Mouse (Mus musculus) inflammation-experienced regulatory T-cells, adult 16 weeks (primary cell): ENCODE results near the gene Hist1h1t. TPM values are rescaled to one million over a fixed set of nuclear protein-coding genes. Genes with fewer than 3 reads are reported as not detected.

Experiments used
- polyA plus RNA-seq: library from polyadenylated mRNA; unstranded; fragments of 100-300 nt; shearing (Covaris generic); gene quantifications from one replicate; pipeline ENCODE4 v1.2.1, GENCODE M21; 2017

The Hist1h1t gene
- polyA plus RNA-seq: not detected

DNA sequence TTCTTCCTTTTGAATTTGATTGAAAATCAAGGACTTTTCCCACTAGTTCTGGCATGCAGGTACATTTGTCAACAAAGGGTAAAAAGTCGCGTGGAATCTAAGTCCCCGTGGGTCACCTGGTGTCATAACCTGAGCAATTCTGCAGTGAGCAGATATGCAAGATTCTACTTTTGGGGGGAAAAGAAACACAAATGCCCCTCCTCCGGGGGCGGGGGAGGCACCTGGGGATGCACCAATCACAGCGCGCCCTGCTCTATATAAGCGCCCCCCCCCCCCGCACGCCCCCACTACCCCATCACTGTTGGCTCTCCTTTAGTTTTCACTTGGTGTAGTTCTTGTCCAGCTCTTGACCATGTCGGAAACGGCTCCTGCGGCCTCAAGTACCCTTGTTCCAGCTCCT, at the start of gene Hist1h1t:
Gene Hist1h1t (plus strand): TSS at position 301 of the 400 bp plus-strand sequence.

GRCm38 (mm10) chr13:23683755-23684281, 11.8 kb upstream of the Hist1h1t start, which contains the start of the genes Hist1h2ac and Hist1h2bc:
Gene Hist1h2ac (minus strand): TSS chr13:23683948.
Gene Hist1h2bc (plus strand): TSS chr13:23684199.

GRCm38 (mm10) chr13:23698300-23698693, 2.7 kb downstream of the Hist1h1t start, which contains the start of gene Hist1h4c:
Gene Hist1h4c (minus strand): TSS chr13:23698454.

DNA sequence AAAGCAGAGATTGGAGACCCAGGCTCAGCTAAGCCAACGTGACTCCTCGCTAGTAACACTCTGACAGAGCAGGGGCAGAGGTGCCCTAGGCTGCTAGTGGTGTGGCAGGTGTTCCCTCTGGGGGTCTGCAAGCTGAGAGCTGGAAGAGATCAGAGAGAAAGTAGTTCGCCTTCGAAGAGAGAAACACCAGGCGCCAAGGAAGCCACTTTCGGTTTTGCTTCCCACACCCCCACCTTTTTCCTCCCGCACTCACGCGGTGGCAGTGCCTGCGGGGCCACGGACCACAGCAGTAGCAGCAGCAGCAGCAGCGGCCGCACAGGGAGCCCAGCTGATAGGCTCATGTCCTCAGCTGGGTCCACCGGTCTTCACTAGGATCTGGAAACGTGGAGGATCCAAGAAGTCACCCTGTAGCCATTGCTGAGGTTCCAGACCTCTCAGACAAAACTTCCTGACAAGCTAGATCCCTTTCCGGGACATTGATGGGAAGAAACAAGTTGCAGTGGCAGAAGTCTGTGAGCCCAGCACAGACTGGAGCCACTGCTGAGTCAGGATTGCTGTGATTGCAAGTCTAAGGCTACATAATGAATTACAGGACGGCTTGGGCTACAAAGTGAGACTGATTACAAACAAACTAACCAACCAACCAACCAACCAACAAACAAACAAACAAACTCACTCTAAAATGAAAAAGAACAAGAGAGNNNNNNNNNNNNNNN, 14.9 kb downstream of the Hist1h1t start, which contains the start of gene Hfe:
Gene Hfe (minus strand): TSS at position 481 of the 716 bp plus-strand sequence.

DNA sequence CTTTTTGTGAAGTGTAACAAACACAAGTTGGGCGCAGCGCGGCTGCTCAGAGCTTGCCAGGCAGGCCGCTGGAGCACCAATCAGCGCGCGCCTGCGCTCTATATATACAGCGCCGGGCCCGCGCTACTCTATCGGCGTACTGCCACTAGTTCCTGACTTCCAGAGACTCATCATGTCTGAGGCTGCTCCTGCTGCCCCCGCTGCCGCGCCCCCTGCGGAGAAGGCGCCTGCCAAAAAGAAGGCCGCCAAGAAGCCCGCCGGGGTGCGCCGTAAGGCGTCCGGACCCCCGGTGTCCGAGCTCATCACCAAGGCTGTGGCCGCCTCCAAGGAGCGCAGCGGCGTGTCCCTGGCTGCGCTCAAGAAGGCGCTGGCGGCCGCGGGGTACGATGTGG, 43.1 kb downstream of the Hist1h1t start, which contains the start of gene Hist1h1c:
Gene Hist1h1c (plus strand): TSS at position 132 of the 392 bp plus-strand sequence.

DNA sequence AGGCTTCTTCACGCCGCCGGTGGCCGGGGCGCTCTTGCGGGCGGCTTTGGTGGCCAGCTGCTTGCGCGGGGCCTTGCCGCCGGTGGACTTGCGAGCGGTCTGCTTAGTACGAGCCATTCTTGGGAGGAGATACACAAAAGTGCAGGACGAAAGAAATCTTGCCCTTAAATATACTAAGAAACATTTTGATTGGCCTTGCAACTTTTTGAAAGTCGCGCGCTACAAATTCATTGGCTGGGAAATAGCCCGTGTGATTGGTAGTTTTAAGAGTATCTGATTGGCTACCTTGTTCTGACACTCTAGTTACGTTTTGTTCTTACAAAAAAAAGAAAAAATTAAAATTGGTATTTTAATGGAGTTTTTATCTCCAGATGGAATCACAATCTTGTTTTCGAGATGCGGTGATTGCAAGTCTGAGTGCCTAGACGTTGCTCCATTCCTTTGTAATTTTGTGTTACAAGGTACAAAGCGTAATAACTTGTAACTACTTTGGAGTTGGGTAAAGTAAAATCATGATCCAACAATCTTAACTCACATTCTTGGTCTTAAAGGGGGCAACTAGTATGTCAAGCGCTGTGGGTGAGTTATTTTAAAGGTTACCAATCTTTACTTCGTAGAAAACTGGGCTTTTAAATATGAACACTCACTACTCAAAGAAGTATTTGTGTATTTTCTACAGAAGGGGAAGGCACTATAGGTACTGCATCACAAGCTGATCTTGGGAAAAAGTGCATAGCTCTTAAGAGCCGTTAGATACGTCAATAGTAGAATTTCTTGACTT, 50.0 kb downstream of the Hist1h1t start, which contains the start of gene Hist1h3c:
Gene Hist1h3c (minus strand): TSS at position 222 of the 781 bp plus-strand sequence.

Other genes with a start within 250 kb of the Hist1h1t start
- not detected for gene Btn1a1, start 229.9 kb upstream of the Hist1h1t start, polyA plus RNA-seq
- not detected for gene Btn2a2, start 207.0 kb upstream of the Hist1h1t start, polyA plus RNA-seq
- gene Hist1h4h, start 164.8 kb upstream of the Hist1h1t start, polyA plus RNA-seq: 4.6 TPM
- not detected for gene Hist1h2af, start 161.9 kb upstream of the Hist1h1t start, polyA plus RNA-seq
- not detected for gene Hist1h3g, start 160.4 kb upstream of the Hist1h1t start, polyA plus RNA-seq
- gene Hist1h2bh, start 152.4 kb upstream of the Hist1h1t start, polyA plus RNA-seq: 0.29 TPM
- gene Hist1h3f, start 151.8 kb upstream of the Hist1h1t start, polyA plus RNA-seq: 0.24 TPM
- gene Hist1h4f, start 144.2 kb upstream of the Hist1h1t start, polyA plus RNA-seq: not detected
- 0.40 TPM for gene Hist1h1d, start 142.6 kb upstream of the Hist1h1t start, polyA plus RNA-seq
- 0.90 TPM for gene Hist1h3e, start 133.4 kb upstream of the Hist1h1t start, polyA plus RNA-seq
- gene Hist1h2ae, start 124.6 kb upstream of the Hist1h1t start, polyA plus RNA-seq: 1.6 TPM
- 2.2 TPM for gene Hist1h2bg, start 124.4 kb upstream of the Hist1h1t start, polyA plus RNA-seq
- 1.3 TPM for gene Hist1h2bf, start 121.6 kb upstream of the Hist1h1t start, polyA plus RNA-seq
- not detected for gene Hist1h2ad, start 121.4 kb upstream of the Hist1h1t start, polyA plus RNA-seq
- gene Hist1h3d, start 120.1 kb upstream of the Hist1h1t start, polyA plus RNA-seq: not detected
- gene Hist1h4d, start 114.2 kb upstream of the Hist1h1t start, polyA plus RNA-seq: 32.4 TPM
- 5.6 TPM for gene Hist1h2be, start 74.7 kb upstream of the Hist1h1t start, polyA plus RNA-seq
- gene Hist1h1e, start 73.3 kb upstream of the Hist1h1t start, polyA plus RNA-seq: 16.6 TPM
- gene Hist1h2ac, start 11.9 kb upstream of the Hist1h1t start, polyA plus RNA-seq: 0.23 TPM
- gene Hist1h2bc, start 11.6 kb upstream of the Hist1h1t start, polyA plus RNA-seq: 8.8 TPM
- 2.7 TPM for gene Hist1h4c, start 2.6 kb downstream of the Hist1h1t start, polyA plus RNA-seq
- gene Hfe, start 15.0 kb downstream of the Hist1h1t start, polyA plus RNA-seq: 2.8 TPM
- 17.4 TPM for gene Hist1h1c, start 43.0 kb downstream of the Hist1h1t start, polyA plus RNA-seq
- 0.50 TPM for gene Hist1h3c, start 49.8 kb downstream of the Hist1h1t start, polyA plus RNA-seq
- 2.5 TPM for gene Hist1h2bb, start 50.9 kb downstream of the Hist1h1t start, polyA plus RNA-seq
- 0.79 TPM for gene Hist1h2ab, start 55.3 kb downstream of the Hist1h1t start, polyA plus RNA-seq
- gene Hist1h3b, start 56.5 kb downstream of the Hist1h1t start, polyA plus RNA-seq: not detected
- 11.3 TPM for gene Hist1h4b, start 61.2 kb downstream of the Hist1h1t start, polyA plus RNA-seq
- gene Hist1h4a, start 65.4 kb downstream of the Hist1h1t start, polyA plus RNA-seq: not detected
- 1.9 TPM for gene Hist1h3a, start 66.6 kb downstream of the Hist1h1t start, polyA plus RNA-seq
- gene Hist1h1a, start 67.9 kb downstream of the Hist1h1t start, polyA plus RNA-seq: 0.95 TPM
- not detected for gene Trim38, start 74.1 kb downstream of the Hist1h1t start, polyA plus RNA-seq
- not detected for gene Slc17a2, start 111.2 kb downstream of the Hist1h1t start, polyA plus RNA-seq
- not detected for gene Slc17a3, start 143.6 kb downstream of the Hist1h1t start, polyA plus RNA-seq
- not detected for gene Slc17a1, start 171.9 kb downstream of the Hist1h1t start, polyA plus RNA-seq
- not detected for gene Slc17a4, start 219.2 kb downstream of the Hist1h1t start, polyA plus RNA-seq
- gene Hist1h2ba, start 238.3 kb downstream of the Hist1h1t start, polyA plus RNA-seq: not detected
- not detected for gene Hist1h2aa, start 238.6 kb downstream of the Hist1h1t start, polyA plus RNA-seq